Mouse (Mus musculus) erythroblast, adult 5-6 weeks (primary cell): Measurements from ENCODE around the gene Scnn1g. TPM values are rescaled to one million over a fixed set of nuclear protein-coding genes. Genes with fewer than 3 reads are reported as not detected.

ENCODE experiments used
- ATAC-seq: replicated peaks from 2 replicates; pipeline ENCODE4 v1.8.0; 2016; ENCODE audit warnings: moderate number of reproducible peaks, mild to moderate bottlenecking, moderate TSS enrichment, inconsistent platforms; ENCODE audit not compliant: poor library complexity, low FRiP score, severe bottlenecking
- total RNA-seq, 2 experiments: library from RNA; stranded (forward) in 1 of 2; stranded (reverse) in 1 of 2; fragments of 150-400 nt in 1 of 2; fragments of 200-764, 138-1000 nt in 1 of 2; gene quantifications; 2 replicates each; pipeline versions ENCODE4 v1.2.3 to v1.2.4; 2015 to 2017; ENCODE audit warnings: low replicate concordance in 2 of 2

Gene Scnn1g
- total RNA-seq, 2 experiments from 2014 or later = not detected

- ATAC-seq = no peak
Observed at GRCm38 (mm10) chr7:121767900-121768299, 33.6 kb downstream of the Scnn1g start.

- no peak for ATAC-seq
Observed at GRCm38 (mm10) chr7:121768983-121769382, 34.7 kb downstream of the Scnn1g start.

GRCm38 (mm10) chr7:121778553-121778952 lies 44.3 kb downstream of the Scnn1g start:
- no peak for ATAC-seq

GRCm38 (mm10) chr7:121778980-121779379 lies 44.7 kb downstream of the Scnn1g start:
- no peak for ATAC-seq

- no peak for ATAC-seq
Observed at GRCm38 (mm10) chr7:121779409-121779808, 45.1 kb downstream of the Scnn1g start.

- no peak for ATAC-seq
Observed at GRCm38 (mm10) chr7:121782188-121782909, 48.1 kb downstream of the Scnn1g start.

- ATAC-seq = no peak
Observed at GRCm38 (mm10) chr7:121785651-121786228, 51.5 kb downstream of the Scnn1g start.

GRCm38 (mm10) chr7:121797781-121798180 lies 63.5 kb downstream of the Scnn1g start:
- ATAC-seq = no peak

- ATAC-seq = no peak
Observed at GRCm38 (mm10) chr7:121802471-121802870, 68.2 kb downstream of the Scnn1g start.

- no peak for ATAC-seq
Observed at GRCm38 (mm10) chr7:121803011-121803410, 68.7 kb downstream of the Scnn1g start.

- no peak for ATAC-seq
Observed at GRCm38 (mm10) chr7:121805811-121806496, 71.7 kb downstream of the Scnn1g start.

GRCm38 (mm10) chr7:121807726-121808580 lies 73.7 kb downstream of the Scnn1g start:
- no peak for ATAC-seq

Other genes with a start within 250 kb of the Scnn1g start
- gene Usp31, start 27.2 kb upstream of the Scnn1g start, total RNA-seq (2015; ENCODE audit: low replicate concordance) = 0.42 and 7.5 TPM in 2 replicates
- gene Usp31, start 27.2 kb upstream of the Scnn1g start, total RNA-seq (2017; ENCODE audit: low replicate concordance) = 2.2 and 2.9 TPM in 2 replicates
- not detected in 2 replicates for gene Scnn1b, start 130.6 kb downstream of the Scnn1g start, total RNA-seq (2015; ENCODE audit: low replicate concordance)
- not detected in 2 replicates for gene Scnn1b, start 130.6 kb downstream of the Scnn1g start, total RNA-seq (2017; ENCODE audit: low replicate concordance)
- 0.19 and 4.4 TPM in 2 replicates for gene Cog7, start 247.2 kb downstream of the Scnn1g start, total RNA-seq (2015; ENCODE audit: low replicate concordance)
- gene Cog7, start 247.2 kb downstream of the Scnn1g start, total RNA-seq (2017; ENCODE audit: low replicate concordance) = 2.5 and 4.2 TPM in 2 replicates